Mouse (Mus musculus) embryonic fibroblast, embryonic 13.5 days (primary cell): Measurements from ENCODE around the gene Foxr1. TPM values are rescaled to one million over a fixed set of nuclear protein-coding genes. Genes with fewer than 3 reads are reported as not detected.
"Not testable (repeated sequence)": the region's sequence is repeated elsewhere in the genome, so short reads cannot be mapped to it uniquely, and the experiment has no call there.

Experiments
- H3K27ac ChIP-seq: 2 replicates; pipeline ENCODE4 v1.5.1; 2012; ENCODE audit warnings: low read length, control low read depth, inconsistent platforms; ENCODE audit not compliant: insufficient read depth
- H3K4me1 ChIP-seq: 2 replicates; pipeline ENCODE4 v1.6.1; 2011; ENCODE audit warnings: low read length; ENCODE audit not compliant: control insufficient read depth, insufficient read depth
- H3K4me3 ChIP-seq: 2 replicates; pipeline ENCODE4 v1.5.1; 2011; ENCODE audit warnings: mild to moderate bottlenecking, control low read depth, low read length; ENCODE audit not compliant: insufficient read depth
- CTCF ChIP-seq: IDR thresholded peaks from 2 replicates; pipeline ENCODE4 v1.5.1; 2011; ENCODE audit warnings: mild to moderate bottlenecking, control low read depth, low read length, moderate library complexity, borderline replicate concordance; ENCODE audit not compliant: insufficient read depth
- POLR2A ChIP-seq: IDR thresholded peaks from 2 replicates; pipeline ENCODE4 v1.6.1; 2011; ENCODE audit warnings: low read depth, mild to moderate bottlenecking, control low read depth, low read length, moderate library complexity
- polyA plus RNA-seq: library from polyadenylated mRNA; stranded (reverse); fragments of >200 nt; gene quantifications from 2 replicates; pipeline ENCODE4 v1.2.4, GENCODE M21; 2011; ENCODE audit warnings: low read depth; ENCODE audit not compliant: missing spikeins, insufficient read length

Gene Foxr1
- polyA plus RNA-seq, 1 experiment, result not detected

DNA sequence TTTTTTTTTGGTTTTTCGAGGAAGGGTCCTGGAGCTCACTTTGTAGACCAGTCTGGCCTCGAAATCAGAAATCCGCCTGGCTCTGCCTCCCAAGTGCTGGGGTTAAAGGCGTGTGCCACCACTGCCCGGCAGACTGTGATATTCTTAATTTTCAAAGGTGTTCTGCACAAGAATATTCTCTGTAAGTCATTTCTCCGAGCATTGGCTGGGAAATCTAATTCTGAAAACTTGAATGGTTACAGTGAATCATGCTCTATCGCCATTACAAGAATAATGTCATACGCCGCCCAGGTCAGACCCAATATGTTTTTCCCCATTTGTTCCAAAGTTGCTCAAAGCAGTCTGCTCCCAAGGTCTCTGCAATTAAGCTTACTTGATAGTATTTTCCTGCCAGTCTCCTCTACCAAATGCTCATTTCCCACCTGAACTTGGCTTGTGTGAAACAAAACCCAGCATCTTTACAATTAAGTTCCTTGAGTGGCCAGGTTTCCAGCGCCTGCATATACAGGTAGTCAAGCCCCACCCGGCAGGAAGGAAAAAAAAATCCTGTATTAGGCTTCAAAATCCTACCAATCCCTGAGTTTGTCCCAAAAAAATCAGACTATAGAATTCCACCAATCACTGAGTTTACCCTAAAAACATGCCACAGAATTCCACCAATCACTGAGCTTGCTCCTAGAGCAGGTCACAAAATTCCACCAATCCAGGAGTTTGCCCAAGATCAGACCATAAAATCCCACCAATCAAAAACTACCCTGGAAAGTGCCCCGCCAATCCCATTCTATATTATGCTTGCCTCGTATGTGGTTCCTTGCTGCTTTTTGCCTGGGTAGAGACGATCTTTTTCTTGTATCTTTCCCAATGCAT, 22.2 kb downstream of the Foxr1 start, which contains the start of gene Ccdc84:
Gene Ccdc84, minus strand, starts transcription at position 51 of the 867 bp plus-strand sequence.
- H3K4me3 ChIP-seq, result peak within 1 kb of the TSS; percentile 87
- no peak for TF ChIP-seq CTCF
- no peak for TF ChIP-seq POLR2A

DNA sequence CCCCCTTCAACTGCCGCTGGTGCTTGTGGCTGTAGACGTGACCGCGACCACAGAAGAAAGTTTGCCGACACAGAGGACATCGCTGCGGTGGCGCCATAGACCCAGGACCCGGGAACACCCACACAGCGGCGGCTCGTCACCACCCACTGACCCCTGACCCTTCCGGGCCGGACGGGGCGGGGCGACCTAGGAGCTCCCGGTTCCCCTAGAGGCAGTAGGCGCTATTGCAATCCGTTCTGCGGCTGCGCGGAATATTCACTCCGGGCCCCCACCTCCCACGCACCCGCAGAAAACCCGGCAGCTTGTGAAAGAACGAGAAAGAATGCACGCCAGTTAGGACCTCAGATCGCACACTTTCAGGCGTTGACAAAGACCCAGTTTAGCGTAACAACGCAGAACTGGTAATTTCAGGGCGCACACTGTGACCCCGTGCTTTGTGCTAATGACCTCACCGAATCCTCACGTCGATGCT, 23.0 kb downstream of the Foxr1 start:
- Histone ChIP-seq H3K27ac (peak overlapping the region; percentile 68), H3K4me1 (no peaks in the 10 kb centered on the region), H3K4me3 (peak overlapping the region; percentile 87)
- peak; percentile 9; the same call in 1 of the 2 replicates for TF ChIP-seq CTCF
- peak; percentile 94 for TF ChIP-seq POLR2A

More for the DNA sequence above, 22.2 kb downstream of the Foxr1 start, which contains the start of gene Ccdc84:
- peak within 1 kb of the TSS; percentile 68 for H3K27ac ChIP-seq
- no peaks in the 10 kb centered on the region for H3K4me1 ChIP-seq

DNA sequence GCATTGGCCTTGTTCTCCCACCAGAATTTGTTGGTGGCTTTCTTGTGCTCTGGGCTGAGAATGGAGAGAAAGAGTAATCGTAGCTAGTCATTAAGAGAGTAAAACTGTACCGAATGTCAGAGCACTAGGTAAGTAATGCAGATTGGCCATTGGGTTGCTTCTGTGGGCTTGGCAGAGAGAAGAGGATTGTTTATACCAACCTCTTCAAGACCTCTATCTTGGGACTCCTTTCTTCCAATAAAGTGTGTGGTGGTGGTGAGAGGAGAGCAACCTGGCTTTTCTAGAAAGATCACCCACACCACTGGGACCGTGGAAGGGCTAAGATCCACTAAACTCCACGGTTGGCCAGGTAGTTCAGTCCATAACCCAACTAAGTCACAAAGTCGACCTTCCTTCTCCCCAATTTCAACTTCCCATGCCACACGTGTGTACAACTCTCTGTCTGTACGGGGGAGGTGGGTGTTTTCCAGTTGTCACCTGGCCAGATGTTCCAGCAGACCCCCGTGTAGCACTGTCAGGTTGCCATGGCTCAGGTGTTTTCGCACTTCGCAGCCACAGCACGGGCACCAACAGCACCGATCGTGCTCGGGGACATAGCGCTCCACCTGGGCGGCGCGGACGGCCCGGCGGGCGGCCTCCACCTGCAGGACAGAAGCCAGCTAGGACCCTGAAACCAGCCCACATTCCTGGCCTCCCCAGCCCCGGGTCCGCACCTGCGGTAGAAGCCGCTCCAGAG, 23.6 kb downstream of the Foxr1 start:
- Histone ChIP-seq H3K27ac (no peak overlapping the region), H3K4me3 (peak overlapping the region; percentile 87), H3K4me1 (no peaks in the 10 kb centered on the region)
- no peak for TF ChIP-seq CTCF
- TF ChIP-seq POLR2A, result no peak

DNA sequence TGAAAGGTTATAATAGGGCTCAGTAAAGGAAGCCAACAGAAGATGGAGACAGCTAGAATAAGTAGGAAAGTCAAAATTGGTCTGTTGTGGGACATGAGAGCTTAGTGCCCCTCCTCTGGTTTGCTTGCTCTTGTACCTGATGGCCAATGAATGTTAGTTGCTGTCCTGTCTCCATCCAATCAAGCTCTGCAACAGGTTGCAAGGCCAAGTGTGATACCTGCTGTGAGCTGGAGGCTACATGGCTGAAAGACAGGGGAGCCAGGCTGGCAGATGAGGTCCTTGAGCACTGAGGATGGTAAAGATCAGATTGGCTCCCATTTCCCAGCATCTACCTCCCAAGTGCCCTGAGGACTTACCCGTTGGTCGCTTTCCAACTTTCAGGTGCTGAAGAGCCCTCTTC, 28.2 kb downstream of the Foxr1 start:
- no peak for TF ChIP-seq POLR2A
- H3K4me1 ChIP-seq, result no peaks in the 10 kb centered on the region
- H3K4me3 ChIP-seq, result no peak overlapping the region
- no peak overlapping the region for H3K27ac ChIP-seq

DNA sequence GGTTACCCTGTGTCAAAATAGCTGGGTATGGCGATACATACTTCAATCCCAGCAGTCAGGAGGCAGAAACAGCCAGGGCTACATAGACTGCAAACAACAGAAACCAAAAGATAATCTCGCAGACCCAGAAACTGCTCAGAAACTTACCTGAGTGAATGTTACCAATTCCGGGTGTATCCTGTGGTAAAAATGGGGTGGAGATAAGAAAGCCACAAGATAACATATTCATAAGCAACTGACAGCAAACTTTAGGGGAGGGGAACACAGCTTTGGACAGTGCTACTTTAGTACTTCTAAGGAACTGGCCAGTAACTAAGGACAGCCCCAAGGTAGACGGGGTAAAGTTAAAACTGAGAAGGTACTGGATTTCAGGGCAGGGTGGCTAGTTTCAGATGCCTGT, 28.6 kb downstream of the Foxr1 start:
- TF ChIP-seq POLR2A (no peak; the same call in 1 of the 2 replicates), CTCF (no peak)
- Histone ChIP-seq H3K4me3 (no peak overlapping the region), H3K27ac (no peak overlapping the region), H3K4me1 (no peaks in the 10 kb centered on the region)

DNA sequence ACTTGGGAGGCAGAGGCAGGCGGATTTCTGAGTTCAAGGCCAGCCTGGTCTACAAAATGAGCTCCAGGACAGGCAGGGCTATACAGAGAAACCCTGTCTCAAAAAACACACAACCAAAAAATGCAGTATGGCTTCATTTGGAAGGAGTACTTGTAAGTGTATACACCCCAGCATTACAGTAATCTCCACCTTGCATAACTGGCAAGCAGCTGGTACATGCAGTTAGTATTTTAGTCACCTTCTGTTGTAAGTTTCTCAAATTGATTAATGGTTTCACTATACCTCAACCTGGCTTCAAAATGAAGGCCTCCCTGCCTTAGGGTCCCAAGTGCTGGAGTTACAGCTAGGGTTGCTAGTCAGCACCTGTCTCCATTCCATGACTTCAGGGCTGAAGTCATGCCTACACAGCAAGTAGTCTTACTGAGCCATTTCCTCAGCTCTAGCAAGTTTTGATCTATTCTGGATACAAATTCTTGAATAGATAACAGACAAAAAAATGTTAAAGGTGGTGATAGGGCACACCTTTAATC, 29.3 kb downstream of the Foxr1 start:
- Histone ChIP-seq H3K27ac (no peak overlapping the region), H3K4me3 (no peak overlapping the region), H3K4me1 (no peaks in the 10 kb centered on the region)
- no peak for TF ChIP-seq CTCF
- no peak for TF ChIP-seq POLR2A

DNA sequence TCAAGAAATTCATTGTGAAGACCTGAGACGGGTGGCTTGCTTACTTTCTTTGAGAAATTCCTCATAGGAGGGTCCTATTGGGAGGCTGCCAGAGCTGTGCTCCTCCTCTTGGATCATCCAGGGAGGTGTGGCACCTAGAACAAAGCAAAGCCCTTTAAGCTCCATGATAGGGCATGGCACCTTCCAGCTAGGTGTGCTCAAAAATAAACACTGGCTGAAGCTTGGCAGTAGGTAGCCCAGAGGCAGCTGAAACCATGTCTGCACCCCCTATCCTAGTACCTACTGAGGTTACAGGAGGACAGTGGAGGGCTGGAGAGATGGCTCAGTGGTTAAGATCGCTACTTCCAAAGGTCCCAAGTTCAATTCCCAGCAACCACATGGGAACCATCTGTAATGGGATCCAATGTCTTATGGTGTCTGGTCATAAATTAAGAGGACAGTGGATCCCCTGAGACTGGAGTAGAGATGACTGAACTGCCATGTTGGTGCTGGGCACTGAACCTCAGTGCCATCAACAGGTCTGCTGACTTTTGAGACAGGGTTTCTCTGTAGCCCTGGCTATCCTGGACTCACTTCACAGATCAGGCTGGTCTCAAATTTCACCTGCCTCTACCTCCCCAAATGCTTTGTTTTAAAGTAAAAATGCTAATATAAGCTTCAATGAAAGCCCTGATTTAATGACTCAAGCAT, 30.1 kb downstream of the Foxr1 start:
- no peak overlapping the region for H3K27ac ChIP-seq
- H3K4me1 ChIP-seq, result no peaks in the 10 kb centered on the region
- H3K4me3 ChIP-seq, result no peak overlapping the region
- TF ChIP-seq CTCF (no peak), POLR2A (no peak)

GRCm38 (mm10) chr9:44408693-44409092, 32.2 kb downstream of the Foxr1 start:
- H3K4me3 ChIP-seq, result peak overlapping the region; percentile 96
- not testable (repeated sequence) for H3K27ac ChIP-seq, H3K4me1 ChIP-seq

- TF ChIP-seq CTCF (no peak), POLR2A (no peak; the same call in 1 of the 2 replicates)
- Histone ChIP-seq H3K27ac (peak overlapping the region; percentile 41), H3K4me1 (no peaks in the 10 kb centered on the region), H3K4me3 (peak overlapping the region; percentile 96)
These were observed 33.2 kb downstream of the Foxr1 start for GRCm38 (mm10) chr9:44407752-44408097.
